Mouse (Mus musculus) embryonic fibroblast, embryonic 13.5 days (primary cell): Measurements from ENCODE around the gene Slc24a3. TPM values are rescaled to one million over a fixed set of nuclear protein-coding genes. Genes with fewer than 3 reads are reported as not detected.

Experiments used
- H3K27ac ChIP-seq: 2 replicates; pipeline ENCODE4 v1.5.1; 2012; ENCODE audit warnings: low read length, control low read depth, inconsistent platforms; ENCODE audit not compliant: insufficient read depth
- H3K4me1 ChIP-seq: 2 replicates; pipeline ENCODE4 v1.6.1; 2011; ENCODE audit warnings: low read length; ENCODE audit not compliant: control insufficient read depth, insufficient read depth
- H3K4me3 ChIP-seq: 2 replicates; pipeline ENCODE4 v1.5.1; 2011; ENCODE audit warnings: mild to moderate bottlenecking, control low read depth, low read length; ENCODE audit not compliant: insufficient read depth
- CTCF ChIP-seq: IDR thresholded peaks from 2 replicates; pipeline ENCODE4 v1.5.1; 2011; ENCODE audit warnings: mild to moderate bottlenecking, control low read depth, low read length, moderate library complexity, borderline replicate concordance; ENCODE audit not compliant: insufficient read depth
- POLR2A ChIP-seq: IDR thresholded peaks from 2 replicates; pipeline ENCODE4 v1.6.1; 2011; ENCODE audit warnings: low read depth, mild to moderate bottlenecking, control low read depth, low read length, moderate library complexity
- polyA plus RNA-seq: library from polyadenylated mRNA; stranded (reverse); fragments of >200 nt; gene quantifications from 2 replicates; pipeline ENCODE4 v1.2.4, GENCODE M21; 2011; ENCODE audit warnings: low read depth; ENCODE audit not compliant: missing spikeins, insufficient read length

Slc24a3 gene
- polyA plus RNA-seq, 1 experiment, result 9.5 TPM

- TF ChIP-seq POLR2A (no peak), CTCF (no peak)
- no peaks in the 10 kb centered on the region; the same call in 1 of the 2 replicates for H3K4me1 ChIP-seq
- no peak overlapping the region for H3K4me3 ChIP-seq
- H3K27ac ChIP-seq, result no peak overlapping the region
These were observed 394.9 kb downstream of the Slc24a3 start for GRCm38 (mm10) chr2:145562493-145562892.

GRCm38 (mm10) chr2:145564596-145564995 lies 397.0 kb downstream of the Slc24a3 start:
- no peak overlapping the region for H3K4me3 ChIP-seq
- H3K27ac ChIP-seq, result no peak overlapping the region
- H3K4me1 ChIP-seq, result no peaks in the 10 kb centered on the region
- TF ChIP-seq POLR2A, result no peak
- no peak for TF ChIP-seq CTCF

- no peak for TF ChIP-seq CTCF
- TF ChIP-seq POLR2A, result no peak
- no peak overlapping the region for H3K4me3 ChIP-seq
These were observed 399.4 kb downstream of the Slc24a3 start for GRCm38 (mm10) chr2:145566904-145567303.

GRCm38 (mm10) chr2:145571943-145572342 lies 404.4 kb downstream of the Slc24a3 start:
- Histone ChIP-seq H3K27ac (no peak overlapping the region), H3K4me3 (no peak overlapping the region), H3K4me1 (no peaks in the 10 kb centered on the region)
- TF ChIP-seq POLR2A, result no peak
- TF ChIP-seq CTCF, result no peak

More at GRCm38 (mm10) chr2:145566904-145567303, 399.4 kb downstream of the Slc24a3 start:
- Histone ChIP-seq H3K4me1 (no peaks in the 10 kb centered on the region), H3K27ac (no peak overlapping the region)

- no peak overlapping the region for H3K27ac ChIP-seq
- no peak for TF ChIP-seq CTCF
- TF ChIP-seq POLR2A, result no peak
- H3K4me1 ChIP-seq, result no peaks in the 10 kb centered on the region
- no peak overlapping the region for H3K4me3 ChIP-seq
These were observed 406.6 kb downstream of the Slc24a3 start for GRCm38 (mm10) chr2:145574148-145574547.

- Histone ChIP-seq H3K4me1 (peaks cover 4% of the 10 kb centered on the region; the same call in 1 of the 2 replicates), H3K4me3 (no peak overlapping the region), H3K27ac (no peak overlapping the region)
- no peak for TF ChIP-seq POLR2A
- no peak for TF ChIP-seq CTCF
These were observed 415.5 kb downstream of the Slc24a3 start for GRCm38 (mm10) chr2:145583103-145583502.

- peaks cover 6% of the 10 kb centered on the region; the same call in 1 of the 2 replicates for H3K4me1 ChIP-seq
- no peak overlapping the region for H3K27ac ChIP-seq
- TF ChIP-seq CTCF (no peak), POLR2A (no peak)
- no peak overlapping the region for H3K4me3 ChIP-seq
These were observed 417.9 kb downstream of the Slc24a3 start for GRCm38 (mm10) chr2:145585437-145585836.

GRCm38 (mm10) chr2:145588009-145588737 lies 420.6 kb downstream of the Slc24a3 start:
- no peak overlapping the region for H3K4me3 ChIP-seq
- H3K4me1 ChIP-seq, result peaks cover 6% of the 10 kb centered on the region; the same call in 1 of the 2 replicates
- no peak overlapping the region for H3K27ac ChIP-seq
- TF ChIP-seq CTCF (no peak), POLR2A (no peak)

GRCm38 (mm10) chr2:145591881-145592280 lies 424.3 kb downstream of the Slc24a3 start:
- peaks cover 6% of the 10 kb centered on the region; the same call in 1 of the 2 replicates for H3K4me1 ChIP-seq
- H3K27ac ChIP-seq, result no peak overlapping the region
- no peak for TF ChIP-seq CTCF
- TF ChIP-seq POLR2A, result no peak
- H3K4me3 ChIP-seq, result no peak overlapping the region

- Histone ChIP-seq H3K4me3 (no peak overlapping the region), H3K4me1 (no peaks in the 10 kb centered on the region), H3K27ac (no peak overlapping the region)
- no peak for TF ChIP-seq CTCF
- no peak for TF ChIP-seq POLR2A
These were observed 426.2 kb downstream of the Slc24a3 start for GRCm38 (mm10) chr2:145593649-145594347.
